Mouse (Mus musculus) megakaryocyte, embryonic 14.5 days (primary cell): ENCODE measurements at regions not wholly inside any gene's neighbourhood (a gene's known extent, or its start where the extent isn't known, plus 50 kb on each side); places are given as distances from the start of the nearest gene placed in this dataset.

ENCODE experiments used
- FLI1 ChIP-seq: IDR thresholded peaks from 2 replicates; pipeline ENCODE4 v1.6.1; 2012; ENCODE audit warnings: low read length, inconsistent platforms, mixed read lengths
- GATA1 ChIP-seq: IDR thresholded peaks from 3 replicates; pipeline ENCODE4 v1.6.1; 2012; ENCODE audit warnings: mixed read lengths, low read length, inconsistent platforms, borderline replicate concordance

- TF ChIP-seq GATA1 (no peak), FLI1 (no peak)
Observed at GRCm38 (mm10) chr3:36318635-36319034, 96.5 kb upstream of the Qrfpr start.
